Mouse (Mus musculus) ovary, postnatal 14 days (tissue): ENCODE data around the gene Atm.

Experiments used
- DNase-seq: peaks from one replicate; pipeline ENCODE4 v3.0.0; 2022; ENCODE audit warnings: low spot score

The Atm gene

DNA sequence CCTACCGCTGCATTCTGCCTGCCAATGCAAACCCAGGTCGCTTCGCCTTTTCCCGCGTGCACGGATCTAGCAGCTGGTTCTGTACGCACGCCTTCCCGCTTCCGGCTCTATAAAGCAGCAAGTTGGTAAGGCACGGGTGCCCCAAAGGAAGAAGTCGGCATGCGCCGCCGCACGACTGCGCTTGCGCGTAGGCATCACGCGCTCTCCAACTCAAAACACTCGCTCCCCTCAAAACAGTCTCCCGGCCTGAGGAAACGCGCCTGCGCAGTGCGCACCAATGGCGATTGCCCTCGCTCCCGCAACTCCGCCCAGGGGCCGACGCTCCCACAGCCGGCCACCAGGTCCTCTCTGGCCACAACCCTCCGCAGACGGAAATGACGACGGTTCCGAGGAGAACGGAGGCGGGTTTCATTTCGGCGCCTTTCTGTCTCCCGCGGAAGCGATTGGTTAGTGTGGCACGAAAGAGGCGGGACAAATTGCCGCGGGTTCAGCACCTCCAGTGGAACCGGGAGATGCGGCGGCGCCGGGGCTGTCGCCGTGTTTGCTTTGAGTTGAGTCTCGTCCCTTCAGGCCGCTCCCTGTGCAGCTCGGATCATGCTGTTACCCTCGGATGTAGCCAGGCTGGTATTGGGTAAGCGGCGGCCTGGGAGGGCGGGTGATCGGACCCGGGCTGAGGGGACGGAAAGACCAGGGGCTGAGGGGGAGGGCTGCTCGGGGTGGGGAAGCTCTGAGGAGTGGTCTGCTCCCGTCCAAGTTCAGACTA is at the start of gene Atm, which contains the start of gene Npat:
Gene Atm, minus strand, starts transcription at position 183 of the 763 bp plus-strand sequence.
Gene Npat, plus strand, starts transcription at position 490 of the 763 bp plus-strand sequence.
- DNase-seq, result peak; percentile 97

DNA sequence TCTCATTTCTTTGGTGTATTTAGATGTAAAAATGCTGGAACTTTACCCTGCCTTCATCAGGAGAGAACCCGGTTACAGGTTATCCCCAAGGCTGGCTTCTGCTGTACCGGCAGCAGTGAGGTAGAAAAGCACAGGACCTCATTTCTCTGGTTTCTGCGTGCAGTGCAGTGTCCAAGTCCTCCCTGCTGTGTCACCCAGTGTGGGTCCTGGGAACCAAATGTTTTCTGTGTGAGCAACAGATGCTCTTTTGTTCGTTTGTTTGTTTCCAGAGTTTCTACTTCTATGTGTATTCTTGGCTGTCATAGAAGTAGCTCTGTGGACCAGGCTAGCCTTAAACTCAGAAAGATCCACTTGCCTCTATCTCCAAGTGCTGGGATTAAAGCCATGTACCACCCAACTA is 45.3 kb upstream of the Atm start:
- no peak for DNase-seq

DNA sequence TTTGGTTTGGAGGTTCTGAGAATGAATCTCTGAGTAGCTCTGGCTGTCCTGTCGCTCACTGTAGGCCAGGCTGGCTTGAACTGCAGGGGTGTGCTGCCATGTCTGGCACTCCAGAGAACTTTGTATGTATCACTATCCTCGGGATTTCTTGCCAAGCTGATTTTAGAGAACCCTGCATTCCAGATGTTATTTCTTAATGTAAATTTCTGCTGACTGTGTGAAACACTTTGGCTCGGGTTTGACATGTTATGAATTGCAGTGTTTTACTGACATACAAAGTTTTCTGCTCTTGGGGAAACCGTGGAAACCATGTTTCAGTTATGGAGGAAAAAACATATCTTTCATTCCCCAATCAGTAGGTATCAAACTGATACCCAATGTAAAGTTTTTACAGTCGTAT is 39.2 kb upstream of the Atm start:
- DNase-seq, result no peak

DNA sequence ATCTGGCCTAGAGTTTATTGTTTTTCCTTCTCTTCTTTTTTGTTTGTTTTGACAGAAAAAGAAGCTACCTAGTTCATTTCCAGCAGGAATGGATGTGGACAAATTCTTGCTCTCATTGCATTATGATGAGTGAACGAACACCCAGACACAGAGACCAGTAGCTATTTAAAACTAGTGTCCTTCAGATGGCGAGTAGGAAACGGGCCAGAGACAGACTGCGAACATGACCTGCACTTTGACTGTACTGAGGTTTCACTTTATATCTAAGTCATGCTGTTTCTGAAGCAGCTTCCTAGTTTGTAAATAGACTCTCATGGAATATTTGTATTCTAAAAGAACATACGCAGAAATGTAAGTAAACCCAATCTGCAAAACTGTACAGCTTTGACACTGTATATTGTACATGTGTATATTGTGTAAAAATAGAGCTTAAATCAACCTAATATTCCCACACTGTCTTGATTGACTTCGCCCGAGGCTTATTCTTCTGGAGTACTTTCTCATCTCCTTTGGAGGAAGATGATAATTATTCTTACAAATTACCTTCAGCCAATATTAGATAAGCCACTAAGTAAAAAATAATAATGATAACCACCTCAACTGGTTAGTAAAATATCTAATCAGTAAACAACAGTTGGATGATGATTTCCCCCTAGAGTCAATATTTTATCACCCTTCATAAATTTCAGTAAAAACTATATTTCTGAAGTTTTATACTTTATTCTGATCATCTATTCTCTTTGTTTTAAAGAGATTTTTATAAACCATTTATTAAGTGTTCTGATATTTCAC is 36.2 kb upstream of the Atm start:
- DNase-seq, result no peak

DNA sequence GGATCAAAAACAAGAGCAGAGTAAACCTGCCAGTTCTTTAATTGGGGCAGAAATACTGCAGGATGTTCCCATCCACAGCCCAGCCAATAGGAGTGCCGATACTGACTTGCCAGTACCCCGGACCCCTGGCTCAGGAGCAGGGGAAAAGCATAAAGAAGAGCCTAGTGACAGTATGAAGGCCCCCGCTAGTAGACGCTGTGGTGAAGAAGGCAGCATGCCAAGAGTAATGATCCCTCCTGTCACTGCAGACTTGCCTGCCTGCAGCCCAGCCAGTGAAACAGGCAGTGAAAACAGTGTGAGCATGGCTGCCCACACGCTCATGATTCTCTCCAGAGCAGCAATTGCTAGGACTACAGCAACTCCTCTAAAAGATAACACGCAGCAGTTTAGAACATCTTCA is 34.1 kb upstream of the Atm start:
- DNase-seq, result no peak

DNA sequence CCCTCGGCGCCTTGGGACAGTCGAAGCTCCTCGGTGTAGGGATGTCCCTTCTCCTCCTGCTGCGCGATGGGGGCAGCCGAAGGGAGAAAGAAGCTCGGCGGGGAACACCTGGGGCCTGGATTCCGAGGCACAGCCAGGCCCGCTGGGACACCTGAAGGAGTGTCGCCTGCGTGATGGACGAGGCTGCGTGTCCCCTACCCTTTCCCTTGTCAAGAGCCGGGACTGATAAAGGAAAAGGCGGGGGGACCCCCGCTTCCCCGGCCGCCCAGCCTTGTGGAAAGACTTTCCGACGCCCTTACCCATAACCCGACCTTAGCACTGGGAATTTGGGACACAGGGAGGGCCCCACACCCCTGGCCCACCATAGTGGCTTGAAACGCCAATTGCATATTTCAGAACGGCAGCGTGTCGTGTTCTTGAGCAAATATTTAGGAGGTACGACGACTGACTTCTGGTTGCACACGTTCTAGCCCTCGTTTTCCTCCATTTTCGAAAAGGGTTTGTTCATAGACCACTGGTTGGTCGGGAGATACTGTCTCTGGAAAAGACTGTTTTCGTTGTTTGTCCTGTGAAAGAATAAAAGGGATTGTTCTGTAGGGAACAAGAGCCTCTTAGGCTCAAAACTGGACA is 911 bp upstream of the Atm start:
- peak; percentile 43 for DNase-seq

DNA sequence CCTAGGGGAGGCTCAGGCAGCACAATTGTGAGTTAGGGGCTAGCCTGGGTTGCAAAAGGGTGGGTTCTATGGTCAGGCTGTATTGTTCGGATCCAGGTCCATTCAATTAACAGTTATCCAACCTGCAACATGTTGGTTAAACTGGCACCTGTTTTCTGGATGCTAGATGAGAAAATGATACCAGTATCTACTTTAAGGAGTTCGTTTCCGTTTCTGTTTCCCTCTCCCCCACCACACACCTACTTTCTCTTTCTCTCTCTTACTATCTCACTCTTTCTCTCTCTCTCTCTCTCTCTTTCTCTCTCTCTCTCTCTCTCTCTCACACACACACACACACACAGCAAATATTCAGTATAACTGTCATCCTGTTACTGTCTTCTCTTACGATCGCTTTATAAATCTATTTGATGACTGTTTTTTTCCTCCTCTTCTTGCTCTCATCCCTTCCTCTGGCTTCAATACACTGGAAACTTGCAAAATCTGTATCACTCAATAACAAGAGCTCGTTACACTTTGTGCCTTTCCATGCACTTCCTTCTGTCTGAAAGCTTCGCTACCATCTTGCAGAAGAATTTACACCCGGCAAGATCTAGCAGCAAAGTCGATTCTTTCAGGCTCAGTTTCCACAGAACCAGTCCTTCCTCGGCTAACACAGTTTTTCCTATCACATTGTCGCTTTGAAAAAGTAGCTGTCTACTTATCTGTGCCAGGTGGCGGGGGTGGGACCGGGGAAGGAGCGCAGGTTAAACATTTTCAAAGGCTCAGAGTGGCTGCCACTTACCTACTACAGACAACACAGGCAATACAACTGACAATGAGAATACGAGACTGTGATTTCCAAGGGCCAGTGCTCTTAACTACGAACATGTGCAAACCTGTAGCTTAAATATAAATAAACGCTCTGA is 872 bp downstream of the Atm start:
- no peak for DNase-seq

DNA sequence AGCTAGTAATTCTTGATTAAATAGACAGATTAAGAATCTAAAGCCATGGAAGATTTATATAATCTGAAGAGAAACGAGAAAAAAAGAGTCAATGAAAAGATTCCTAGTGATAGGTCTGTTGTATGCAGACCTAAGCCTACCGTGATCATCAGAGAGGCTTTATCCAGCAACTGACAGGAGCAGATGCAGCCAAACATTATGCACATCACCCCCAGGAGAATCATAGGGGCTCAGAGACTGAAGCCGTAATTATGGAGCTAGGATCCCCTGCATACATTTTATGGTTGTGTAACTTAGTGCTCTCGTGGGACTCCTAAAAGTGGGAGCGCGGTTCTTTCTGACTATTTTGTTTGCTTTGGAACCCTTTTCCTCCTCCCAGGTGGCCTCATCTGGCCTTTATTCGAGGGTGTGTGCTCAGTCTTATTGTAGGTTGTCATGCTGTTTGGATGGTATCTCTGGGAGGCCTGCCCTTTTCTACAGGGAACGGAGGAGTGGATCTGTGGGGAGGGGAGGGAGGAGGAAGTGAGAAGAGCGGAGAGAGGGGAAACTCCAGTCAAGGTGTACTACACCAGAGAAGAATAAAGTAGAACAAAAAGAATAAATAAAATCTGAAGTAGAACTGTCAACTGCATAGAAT is 19.0 kb downstream of the Atm start:
- DNase-seq, result no peak

DNA sequence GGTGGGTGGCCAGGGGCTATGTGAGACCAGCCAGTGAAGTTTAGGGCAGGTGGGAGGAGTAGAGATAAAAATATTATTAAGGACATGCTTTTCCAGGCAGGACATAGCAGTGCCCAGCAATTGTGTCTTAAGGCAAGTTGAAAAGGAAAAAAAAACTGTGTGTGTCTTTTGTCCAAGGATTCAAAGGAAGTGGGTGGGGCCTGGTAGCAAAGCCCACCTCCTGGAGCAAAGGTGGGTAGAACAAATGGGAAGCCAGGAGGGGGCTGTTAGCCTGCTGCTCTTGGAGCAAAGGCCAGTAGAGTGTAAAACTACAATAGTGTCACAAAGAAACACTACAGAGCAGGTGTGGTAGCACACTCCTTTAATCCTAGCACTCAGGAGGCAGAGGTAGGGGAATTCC is 22.4 kb downstream of the Atm start:
- DNase-seq, result no peak

DNA sequence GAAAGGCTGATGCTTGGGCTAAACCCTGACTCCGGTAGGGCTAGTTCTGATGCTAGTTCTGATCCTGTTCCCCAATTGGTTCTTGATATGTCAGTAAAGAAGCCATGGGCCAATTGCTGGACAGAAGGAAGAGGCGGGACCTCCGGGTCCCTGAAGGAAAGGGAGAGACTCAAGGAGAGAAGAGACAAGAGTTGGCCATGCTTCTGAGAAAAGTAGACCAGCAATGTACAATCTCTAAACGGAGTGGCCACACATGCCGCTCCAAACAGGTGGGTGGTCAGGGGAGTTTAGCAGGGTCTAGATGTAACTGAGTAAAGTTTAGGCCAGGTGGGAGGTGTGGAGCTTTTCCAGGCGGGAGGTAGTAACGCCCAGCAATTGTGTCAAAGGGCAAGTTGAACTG is 28.5 kb downstream of the Atm start:
- no peak for DNase-seq

DNA sequence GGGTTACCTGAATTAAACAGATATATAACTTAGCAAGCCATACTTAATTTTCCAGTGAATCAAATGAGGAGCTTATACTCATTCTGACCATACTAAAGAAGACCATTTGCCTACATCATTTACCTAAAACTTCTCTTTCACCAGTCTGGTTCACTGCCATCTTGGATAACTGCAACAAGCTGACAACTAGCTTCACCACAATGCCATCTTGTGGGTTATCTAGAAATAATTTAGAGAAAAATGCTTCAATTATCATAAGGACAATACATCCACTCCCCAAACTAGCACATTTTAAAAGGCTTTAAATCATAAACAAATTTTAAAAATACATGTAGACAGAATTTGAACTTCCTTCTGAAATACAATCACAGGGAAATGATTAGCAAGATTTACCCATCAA is 50.7 kb downstream of the Atm start:
- no peak for DNase-seq

DNA sequence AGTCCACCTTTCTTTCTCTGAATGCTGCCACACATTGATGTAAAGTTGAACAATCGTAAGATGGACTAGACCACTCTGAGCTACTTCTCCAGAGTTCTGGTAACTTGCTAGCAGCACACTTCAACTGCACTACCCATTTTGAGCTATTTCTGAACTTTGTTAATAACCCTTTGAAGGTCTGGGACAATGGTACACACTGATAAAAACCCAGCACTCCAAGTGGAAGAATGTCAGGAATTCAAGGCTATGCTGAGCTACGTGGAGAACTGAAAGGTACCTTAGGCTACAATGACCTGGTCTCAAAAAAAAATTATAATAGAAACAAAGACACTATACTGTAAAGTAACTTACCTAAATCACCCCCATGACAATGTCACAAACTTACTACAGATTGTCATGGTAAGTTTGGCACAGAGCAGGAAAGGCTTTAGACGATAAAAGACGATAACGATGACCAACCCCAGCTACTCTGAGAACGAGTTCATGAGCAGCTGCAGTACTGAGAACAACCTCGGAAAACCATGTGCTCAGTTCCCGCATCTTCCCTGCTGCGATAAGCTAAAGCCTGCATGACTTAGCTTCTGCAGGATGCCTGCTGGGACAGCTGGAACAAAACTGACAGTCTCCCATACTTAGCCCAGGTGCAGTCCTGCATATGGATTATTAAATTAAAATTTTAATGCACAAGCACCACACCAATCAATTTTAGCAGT is 63.6 kb downstream of the Atm start:
- DNase-seq, result no peak

DNA sequence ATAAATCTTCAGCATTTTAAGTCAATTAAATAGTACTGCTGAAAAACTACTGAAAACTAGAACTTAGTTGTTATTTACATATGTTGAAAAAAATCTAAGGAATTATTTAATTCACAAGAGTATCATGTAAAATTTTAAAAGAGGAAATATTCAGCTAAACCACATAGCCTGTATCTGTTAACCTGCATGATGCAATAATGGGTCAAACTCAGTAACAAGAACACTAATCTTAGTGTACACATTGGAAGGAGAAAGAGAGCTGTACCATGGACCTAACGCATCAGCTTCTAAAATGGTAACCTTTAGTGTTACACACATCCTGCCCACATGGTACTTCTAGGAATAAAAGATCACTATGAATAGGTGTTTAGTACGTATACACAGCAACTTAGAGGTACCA is 84.5 kb downstream of the Atm start:
- DNase-seq, result no peak

DNA sequence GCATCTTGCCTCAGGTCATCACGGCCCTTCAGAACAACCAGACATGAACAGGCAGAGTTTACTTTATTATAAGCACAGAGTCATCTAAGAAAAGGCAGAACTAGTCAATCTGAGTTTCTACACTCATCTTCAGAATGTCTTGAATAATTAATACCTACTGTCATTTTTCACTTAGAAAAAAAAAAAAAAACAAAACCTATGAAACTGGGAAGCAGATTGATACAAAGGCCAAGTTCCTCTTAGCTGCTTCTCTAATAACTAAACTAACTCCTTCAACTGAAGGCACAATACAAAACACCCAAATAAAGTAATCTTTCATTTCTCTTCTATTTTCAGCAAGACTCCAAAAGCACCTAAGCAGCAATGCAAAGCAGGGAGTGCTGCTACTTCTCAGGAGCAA is 85.9 kb downstream of the Atm start:
- no peak for DNase-seq

DNA sequence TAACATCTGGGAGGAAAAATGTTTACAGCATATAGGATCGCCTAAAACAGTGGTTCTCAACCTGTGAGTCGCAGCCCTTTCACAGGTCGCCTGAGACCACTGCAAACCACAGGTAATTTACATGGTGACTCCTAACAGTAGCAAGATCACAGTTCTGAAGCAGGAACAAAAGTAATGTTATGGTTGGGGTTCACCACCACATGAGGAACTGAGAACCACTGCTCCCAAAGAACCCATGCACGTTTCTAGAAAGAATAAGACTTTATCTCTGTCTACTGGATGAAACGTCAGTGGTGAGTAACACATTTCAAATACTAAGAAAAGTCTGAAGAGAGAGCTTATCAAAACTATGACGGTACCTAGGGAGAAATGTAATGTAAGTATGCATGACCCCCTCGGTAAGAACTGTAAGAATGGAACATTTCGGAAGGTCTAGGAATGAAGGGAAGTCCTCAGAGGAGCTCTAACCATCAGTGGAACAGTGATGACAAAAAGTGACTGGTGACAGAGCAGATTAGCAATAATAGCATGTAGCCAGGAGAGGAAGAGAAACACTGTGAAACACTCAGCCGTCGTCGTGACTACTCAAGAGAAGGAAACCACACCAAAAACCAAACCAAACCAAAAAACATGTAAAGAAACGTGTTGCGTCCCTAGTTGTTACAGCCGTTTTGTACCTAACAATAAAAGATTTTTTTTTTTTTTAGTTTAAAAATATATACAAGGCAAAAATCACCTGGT is 100.5 kb downstream of the Atm start:
- DNase-seq, result no peak

DNA sequence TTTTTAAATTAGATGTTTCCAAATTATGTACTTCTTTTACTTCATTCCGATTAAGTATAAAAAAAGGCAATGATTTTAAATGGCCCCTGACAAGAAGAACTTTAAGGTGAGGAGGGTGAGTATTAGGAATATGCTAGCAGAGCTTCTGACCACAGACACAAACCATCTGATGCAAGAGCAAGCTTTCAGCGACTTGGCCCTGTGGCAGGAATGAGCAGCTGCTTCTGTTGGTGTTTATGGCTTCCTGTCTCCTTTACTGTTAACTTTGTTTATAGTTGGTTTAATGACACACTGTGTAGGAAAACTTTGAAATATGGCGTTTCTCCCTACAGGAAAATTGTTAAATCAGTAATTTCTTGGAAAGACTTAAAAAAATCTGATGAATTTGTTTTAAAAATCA is 108.9 kb downstream of the Atm start:
- DNase-seq, result no peak

DNA sequence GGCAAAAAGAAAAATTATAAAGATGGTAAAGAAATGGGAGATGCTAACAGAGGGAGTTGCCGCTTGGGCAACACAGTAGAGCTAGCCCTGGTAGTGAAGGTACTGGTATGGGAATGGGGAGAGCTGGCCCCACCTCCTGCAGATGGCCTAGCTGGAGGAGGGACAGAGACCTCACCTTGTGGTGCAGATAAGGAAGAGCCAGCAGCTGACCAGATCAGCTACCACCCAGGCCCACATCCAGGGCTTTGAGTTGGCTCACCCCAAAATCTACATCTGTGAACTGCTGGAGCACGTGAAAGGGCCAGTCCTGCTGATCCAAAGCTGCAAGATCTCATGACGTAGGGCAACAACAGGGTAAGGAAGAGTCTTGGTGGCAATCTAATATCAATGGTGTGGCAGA is 109.8 kb downstream of the Atm start:
- no peak for DNase-seq

DNA sequence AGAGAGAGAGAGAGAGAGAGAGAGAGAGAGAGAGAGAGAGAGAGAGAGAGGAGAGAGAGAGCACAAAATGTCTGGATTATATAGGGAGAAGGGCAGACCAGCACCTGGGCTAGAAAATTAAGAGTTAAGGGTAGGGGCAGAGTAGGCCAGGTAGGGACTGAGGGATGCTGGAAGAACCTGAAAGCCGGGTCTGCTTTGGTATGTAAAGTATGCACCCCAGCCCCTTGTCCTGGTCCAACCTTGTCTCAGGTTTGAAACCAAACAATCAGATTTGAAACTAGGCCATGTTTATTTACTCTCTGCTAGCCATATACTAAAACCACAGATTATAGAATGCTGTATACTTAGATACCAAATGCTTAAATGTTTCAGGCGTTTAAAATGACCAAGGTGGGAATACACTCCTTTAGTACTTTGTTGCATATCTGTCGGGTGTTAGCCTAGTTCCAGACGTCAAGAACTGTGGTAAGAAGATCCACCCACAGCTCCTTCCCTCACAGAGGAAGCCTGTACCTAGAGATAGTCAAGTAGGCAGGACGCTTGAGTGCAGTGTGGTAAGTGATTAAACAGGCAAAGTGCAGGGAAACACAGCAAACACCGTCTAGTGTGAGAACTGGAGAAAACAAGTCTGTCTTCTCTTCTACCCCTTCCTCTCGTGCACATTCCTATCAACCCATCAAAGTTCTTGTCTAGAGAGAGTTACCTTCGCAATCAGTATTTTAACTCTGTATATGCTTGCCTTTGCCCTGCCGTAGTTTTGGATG is 114.2 kb downstream of the Atm start:
- no peak for DNase-seq

DNA sequence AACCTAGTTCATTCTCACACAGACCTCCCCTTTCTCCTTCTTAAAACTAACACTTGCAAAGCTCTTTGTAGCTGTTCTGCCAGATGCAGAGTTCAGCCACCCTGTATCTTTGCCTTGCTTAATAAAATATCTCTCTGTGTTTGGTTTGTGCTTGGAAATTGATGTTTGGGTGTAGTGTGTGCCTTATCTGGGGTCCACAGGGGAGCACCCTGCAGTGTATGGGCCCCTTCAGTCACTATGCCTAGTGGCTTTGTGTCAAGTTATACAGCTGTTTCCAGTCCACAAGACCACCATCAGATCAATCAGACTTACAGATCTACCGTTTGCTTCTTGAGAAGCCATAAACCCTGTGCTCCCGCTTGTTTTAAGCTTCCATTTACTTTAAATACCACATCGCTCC is 127.1 kb downstream of the Atm start:
- no peak for DNase-seq
